Mouse (Mus musculus): ENCODE data around the gene Nelfcd. TPM values are rescaled to one million over a fixed set of nuclear protein-coding genes. Genes with fewer than 3 reads are reported as not detected.

Gene Nelfcd
- polyA plus RNA-seq, 3 experiments from 2014 or later: 47.4 to 61.1 (median 53.4) TPM

GRCm38 (mm10) chr2:174438181-174438580 lies 22.6 kb downstream of the Nelfcd start:
- no peak for ATAC-seq

DNA sequence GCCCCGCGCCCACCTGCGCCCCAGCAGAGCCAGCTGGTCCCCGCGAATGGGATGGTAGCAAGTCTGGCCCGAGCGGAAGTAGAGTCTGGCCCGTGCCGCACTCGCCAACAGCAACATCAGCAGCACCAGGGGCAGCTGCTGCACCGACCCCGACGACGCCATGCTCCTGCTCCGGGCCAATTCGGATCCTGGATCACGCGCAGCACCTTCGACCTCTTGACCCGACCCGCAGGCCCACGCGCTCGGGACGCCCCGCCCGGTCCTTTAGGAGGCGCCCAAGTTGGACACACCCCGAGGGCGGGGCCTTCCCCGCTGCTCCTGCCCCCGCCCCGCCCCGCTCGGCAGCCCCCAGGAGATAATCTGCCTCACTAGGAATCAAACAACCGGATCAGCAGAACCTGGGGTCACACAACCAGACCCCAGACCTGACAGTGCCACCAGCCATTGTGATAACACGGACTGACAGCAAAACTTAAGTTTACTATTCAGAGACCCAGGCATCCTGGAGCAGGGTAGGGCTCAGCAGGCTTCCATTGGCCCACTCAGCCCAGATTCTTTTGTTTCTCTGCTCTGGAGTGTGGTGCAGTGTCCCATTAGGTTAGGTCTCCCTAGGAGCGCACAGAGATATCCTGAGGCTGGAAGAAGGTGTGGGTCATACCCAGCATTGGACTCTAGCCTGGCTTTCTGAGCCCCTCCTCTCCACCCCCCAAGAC lies 23.3 kb downstream of the Nelfcd start, which contains the start of gene Ctsz:
Ctsz (minus strand) TSS at position 303 of the 713 bp plus-strand sequence.
- ATAC-seq: peak; percentile 70

DNA sequence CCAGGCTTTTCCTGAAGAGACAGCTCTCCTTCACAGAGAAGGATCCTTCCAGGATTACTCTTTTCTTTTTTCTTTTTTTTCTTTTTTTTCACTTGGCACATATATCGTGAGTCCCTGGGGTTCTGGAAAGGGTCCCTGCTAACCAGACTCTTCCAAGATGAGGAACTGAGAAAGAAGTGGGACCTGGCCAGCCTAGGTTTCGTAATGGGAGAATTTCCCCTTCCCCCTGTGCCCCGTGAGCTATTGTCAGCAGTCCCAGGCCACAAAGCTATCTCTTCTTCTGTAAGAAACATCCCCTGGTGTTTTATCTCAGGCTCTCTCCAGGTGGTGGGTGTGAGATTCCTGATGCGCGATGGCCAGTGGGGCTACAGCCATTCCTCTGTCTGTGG lies 23.8 kb downstream of the Nelfcd start:
- ATAC-seq: no peak

DNA sequence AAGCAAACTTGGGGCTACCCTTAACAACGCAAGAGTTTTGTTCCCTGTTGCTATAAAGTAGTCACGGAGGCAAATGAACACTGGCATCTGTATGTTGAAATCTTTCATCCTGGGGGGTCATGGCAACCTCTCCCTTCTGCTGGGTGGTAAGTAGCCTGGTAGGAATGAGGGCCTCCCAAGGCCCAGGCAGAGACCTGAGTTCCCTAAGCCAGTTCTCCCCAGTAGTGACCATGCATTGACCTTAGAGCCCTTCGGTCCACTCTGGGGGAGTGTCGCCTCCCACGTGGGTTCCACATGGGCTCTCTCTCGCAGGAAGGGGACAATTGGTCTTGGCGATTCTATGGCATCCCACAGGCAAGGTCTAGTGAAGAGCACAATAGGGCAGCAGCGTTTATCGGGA lies 24.4 kb downstream of the Nelfcd start:
- no peak for ATAC-seq

DNA sequence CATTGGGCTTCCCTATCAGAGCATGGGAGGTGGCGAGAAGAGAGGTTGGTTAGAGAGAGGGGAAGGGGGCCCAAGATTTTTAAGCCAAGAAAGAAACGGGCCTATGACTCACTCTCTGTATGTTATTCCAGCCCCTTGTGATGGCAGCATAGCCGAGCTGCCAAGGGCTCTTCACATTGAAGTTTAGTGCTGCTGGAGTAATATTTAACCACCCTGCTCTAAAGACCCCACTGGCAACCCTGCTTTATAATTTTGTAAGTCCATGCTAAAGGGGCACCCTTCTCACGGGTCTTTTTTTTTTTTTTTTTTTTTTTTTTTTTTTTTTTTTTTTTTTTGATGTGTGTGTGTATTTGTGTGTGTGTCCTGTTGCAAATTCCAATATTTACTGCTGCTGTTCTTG lies 26.3 kb downstream of the Nelfcd start:
- ATAC-seq: no peak

GRCm38 (mm10) chr2:174442460-174442859 lies 26.9 kb downstream of the Nelfcd start:
- ATAC-seq: no peak

DNA sequence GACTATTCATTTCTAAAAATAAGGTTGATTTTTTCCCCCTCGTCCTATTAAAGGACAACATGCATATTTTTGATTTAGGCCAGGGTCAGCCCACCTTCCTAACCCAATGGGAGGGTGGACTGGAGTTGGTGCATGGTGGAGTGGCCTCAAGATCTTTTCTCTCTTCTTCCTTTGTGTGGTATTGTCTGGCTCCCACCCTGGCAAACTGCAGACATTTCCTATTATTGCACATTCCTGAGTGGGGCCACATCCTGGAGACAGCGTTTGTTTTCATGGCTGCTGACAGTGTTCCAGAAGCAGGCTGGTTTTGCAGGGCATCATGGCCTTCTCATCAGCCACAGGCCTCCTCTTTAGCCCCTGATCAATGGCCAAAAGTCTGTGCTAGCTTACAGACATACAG lies 27.4 kb downstream of the Nelfcd start:
- ATAC-seq: no peak

- no peak for ATAC-seq
Observed at GRCm38 (mm10) chr2:174444359-174444758, 28.8 kb downstream of the Nelfcd start.

DNA sequence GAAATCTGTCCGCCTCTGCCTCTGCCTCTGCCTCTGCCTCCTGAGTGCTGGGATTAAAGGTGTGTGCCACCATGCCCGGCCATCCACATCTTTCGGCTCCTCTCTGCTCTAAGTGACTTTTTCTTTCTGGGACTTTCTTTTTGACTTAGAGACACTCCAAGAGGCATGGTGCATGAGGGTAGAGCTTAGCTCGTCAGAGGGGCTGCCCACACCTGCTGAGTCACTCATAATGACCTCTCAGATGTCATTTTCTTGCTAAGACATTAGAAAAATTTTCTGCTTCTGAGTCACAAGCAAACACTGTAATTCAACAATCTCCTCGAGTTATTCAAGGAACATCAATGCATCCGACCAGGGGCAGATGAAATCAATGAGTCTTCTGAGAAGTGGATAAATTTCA lies 29.4 kb downstream of the Nelfcd start:
- ATAC-seq: no peak

- no peak for ATAC-seq
Observed at GRCm38 (mm10) chr2:174446492-174446891, 30.9 kb downstream of the Nelfcd start.

GRCm38 (mm10) chr2:174446905-174447304 lies 31.3 kb downstream of the Nelfcd start:
- no peak for ATAC-seq

- no peak for ATAC-seq
Observed at GRCm38 (mm10) chr2:174448405-174448804, 32.8 kb downstream of the Nelfcd start.

GRCm38 (mm10) chr2:174450353-174450752 lies 34.7 kb downstream of the Nelfcd start, which contains the start of gene Tubb1:
Tubb1 (plus strand) TSS chr2:174450695.
- no peak for ATAC-seq

GRCm38 (mm10) chr2:174453681-174454080 lies 38.1 kb downstream of the Nelfcd start:
- ATAC-seq: no peak

DNA sequence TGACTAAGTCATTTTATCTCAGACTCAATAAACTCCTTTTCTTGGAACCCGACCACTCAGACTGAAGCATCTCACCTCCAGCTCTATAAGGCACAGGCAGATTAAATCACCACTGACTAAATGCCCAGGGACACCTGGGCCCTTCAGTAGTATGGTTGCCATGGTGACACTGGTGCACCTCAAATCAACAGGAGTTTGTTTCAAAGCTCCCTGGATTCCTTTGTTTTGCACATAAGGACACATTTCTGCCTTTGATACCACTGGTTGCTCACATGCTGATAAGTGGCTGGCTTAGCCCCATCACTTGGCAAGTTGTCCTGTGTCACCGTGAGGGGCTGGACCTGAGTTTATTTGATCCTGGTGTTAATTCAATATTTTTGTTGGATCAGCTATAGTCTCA lies 43.8 kb downstream of the Nelfcd start:
- no peak for ATAC-seq

DNA sequence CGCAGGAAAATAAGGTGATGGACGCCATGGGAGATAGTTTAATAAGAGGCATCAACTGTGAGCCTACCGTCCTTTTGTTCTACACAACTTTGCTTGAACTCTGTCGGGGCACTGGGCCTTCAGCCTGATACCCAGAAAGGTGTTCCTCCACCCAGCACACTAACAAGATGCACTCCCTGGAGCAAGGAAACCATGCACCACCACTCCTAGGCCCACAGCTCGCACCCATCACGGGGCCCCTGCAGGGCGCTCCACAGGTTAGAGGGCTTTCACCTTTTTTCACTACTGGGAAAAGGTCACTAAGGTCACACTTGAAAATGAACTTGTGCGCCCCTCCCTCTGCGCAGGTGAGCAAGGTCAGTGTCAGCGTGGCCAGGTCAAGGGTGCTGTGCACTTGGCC lies 47.8 kb downstream of the Nelfcd start:
- ATAC-seq: peak; percentile 26

- ATAC-seq: peak; percentile 91
Observed at GRCm38 (mm10) chr2:174463789-174464523, 48.4 kb downstream of the Nelfcd start, which contains the start of gene Atp5e. Atp5e (minus strand) TSS chr2:174464105.

GRCm38 (mm10) chr2:174470333-174470732 lies 54.7 kb downstream of the Nelfcd start:
- ATAC-seq: no peak

- no peak for ATAC-seq
Observed at GRCm38 (mm10) chr2:174470786-174471405, 55.3 kb downstream of the Nelfcd start.

- ATAC-seq: peak; percentile 26
Observed at GRCm38 (mm10) chr2:174472407-174472806, 56.8 kb downstream of the Nelfcd start.

- peak; percentile 96 for ATAC-seq
Observed at GRCm38 (mm10) chr2:174472818-174473549, 57.4 kb downstream of the Nelfcd start, which contains the start of gene Prelid3b. Prelid3b (minus strand) TSS chr2:174473081.

DNA sequence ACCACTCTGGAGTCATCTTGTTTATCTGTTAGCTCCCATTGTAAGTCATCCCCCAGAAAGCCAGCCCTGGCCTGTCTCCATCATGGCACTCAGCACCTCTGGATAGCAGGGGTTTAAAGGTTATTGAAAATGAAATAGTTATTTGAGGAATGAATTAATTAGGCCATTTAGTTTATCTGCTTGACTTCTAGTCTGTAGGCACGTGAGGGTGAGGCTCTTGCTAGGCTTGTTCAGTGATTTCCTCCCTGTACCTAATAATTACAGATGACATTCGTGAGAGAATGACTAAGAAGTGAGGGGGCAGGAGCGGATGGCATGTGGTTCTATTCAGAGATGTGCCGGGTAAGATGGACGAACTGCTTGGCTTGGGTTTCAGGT lies 57.9 kb downstream of the Nelfcd start:
- no peak for ATAC-seq

All from inflammation-experienced regulatory T-cells, adult 6 months (primary cell).